Mouse (Mus musculus): Measurements from ENCODE around the gene Tk2. TPM values are rescaled to one million over a fixed set of nuclear protein-coding genes. Genes with fewer than 3 reads are reported as not detected.
"Not testable (repeated sequence)": the region's sequence is repeated elsewhere in the genome, so short reads cannot be mapped to it uniquely, and the experiment has no call there.

Gene Tk2
- polyA plus RNA-seq (2015; fragmentation: Nextera tagmentation; extraction: Ambion mirVana) = 7.1 and 7.6 TPM in 2 replicates

GRCm38 (mm10) chr8:104248276-104248675 is at the start of gene Tk2:
Gene Tk2 (minus strand): TSS chr8:104248558.
- Histone ChIP-seq H3K9ac (peak within 1 kb of the TSS; percentile 84), H3K9me3 (replicated peaks) (no peaks in the 10 kb centered on the region), H3K27me3 (no peaks in the 10 kb centered on the region), H3K36me3 (replicated peaks) (no peaks in the 10 kb centered on the region), H3K4me3 (replicated peaks) (peak within 1 kb of the TSS; percentile 89), H3K4me1 (replicated peaks) (peaks cover 45% of the 10 kb centered on the region), H3K27ac (replicated peaks) (peak within 1 kb of the TSS; percentile 72), H3K4me2 (peak within 1 kb of the TSS; percentile 93)
- ATAC-seq (ENCODE audit: insufficient read depth) = peak; percentile 75
- under 1% methylated on average over 28 of the region's 28 CpGs for WGBS (ENCODE audit: insufficient replicate concordance)

GRCm38 (mm10) chr8:104294396-104294795 is 46.0 kb upstream of the Tk2 start:
- Histone ChIP-seq H3K4me2 (no peak overlapping the region), H3K4me3 (replicated peaks) (no peak overlapping the region), H3K27me3 (no peaks in the 10 kb centered on the region), H3K27ac (replicated peaks) (no peak overlapping the region), H3K9ac (no peak overlapping the region), H3K4me1 (replicated peaks) (no peaks in the 10 kb centered on the region), H3K9me3 (replicated peaks) (no peaks in the 10 kb centered on the region), H3K36me3 (replicated peaks) (no peaks in the 10 kb centered on the region)
- 54% methylated on average over 1 of the region's 1 CpGs for WGBS (ENCODE audit: insufficient replicate concordance)
- no peak for ATAC-seq (ENCODE audit: insufficient read depth)

GRCm38 (mm10) chr8:104293081-104293480 is 44.7 kb upstream of the Tk2 start, which contains the start of gene Cmtm2a:
Gene Cmtm2a (minus strand): TSS chr8:104293181.
- not testable (repeated sequence) for H3K27ac ChIP-seq (replicated peaks); H3K4me2 ChIP-seq; H3K4me3 ChIP-seq (replicated peaks); H3K36me3 ChIP-seq (replicated peaks); H3K9ac ChIP-seq; H3K27me3 ChIP-seq; H3K4me1 ChIP-seq (replicated peaks); H3K9me3 ChIP-seq (replicated peaks); ATAC-seq (ENCODE audit: insufficient read depth)
- 68% methylated on average over 12 of the region's 12 CpGs for WGBS (ENCODE audit: insufficient replicate concordance)

GRCm38 (mm10) chr8:104268937-104269440 is 20.6 kb upstream of the Tk2 start:
- Histone ChIP-seq H3K4me3 (replicated peaks) (no peak overlapping the region), H3K9ac (no peak overlapping the region), H3K27ac (replicated peaks) (no peak overlapping the region), H3K36me3 (replicated peaks) (peaks cover 6% of the 10 kb centered on the region; the same call in 1 of the 2 replicates), H3K9me3 (replicated peaks) (no peaks in the 10 kb centered on the region), H3K4me2 (no peak overlapping the region), H3K4me1 (replicated peaks) (no peaks in the 10 kb centered on the region), H3K27me3 (no peaks in the 10 kb centered on the region)
- ATAC-seq (ENCODE audit: insufficient read depth) = no peak
- WGBS (ENCODE audit: insufficient replicate concordance) = 73% methylated on average over 6 of the region's 6 CpGs

GRCm38 (mm10) chr8:104268368-104268767 is 20.0 kb upstream of the Tk2 start:
- Histone ChIP-seq H3K9ac (no peak overlapping the region), H3K27me3 (no peaks in the 10 kb centered on the region), H3K4me1 (replicated peaks) (no peaks in the 10 kb centered on the region), H3K9me3 (replicated peaks) (no peaks in the 10 kb centered on the region), H3K4me3 (replicated peaks) (no peak overlapping the region), H3K4me2 (no peak overlapping the region), H3K36me3 (replicated peaks) (peaks cover 8% of the 10 kb centered on the region), H3K27ac (replicated peaks) (no peak overlapping the region)
- no peak for ATAC-seq (ENCODE audit: insufficient read depth)

- not testable (repeated sequence) for H3K4me2 ChIP-seq; ATAC-seq (ENCODE audit: insufficient read depth); H3K27me3 ChIP-seq; H3K27ac ChIP-seq (replicated peaks); H3K9ac ChIP-seq; H3K9me3 ChIP-seq (replicated peaks); H3K4me3 ChIP-seq (replicated peaks); H3K4me1 ChIP-seq (replicated peaks)
- peaks cover 13% of the 10 kb centered on the region for H3K36me3 ChIP-seq (replicated peaks)
- WGBS (ENCODE audit: insufficient replicate concordance) = 83% methylated on average over 22 of the region's 22 CpGs
Observed at GRCm38 (mm10) chr8:104264271-104264935, 16.0 kb upstream of the Tk2 start.

- WGBS (ENCODE audit: insufficient replicate concordance) = 79% methylated on average over 5 of the region's 5 CpGs
Observed at GRCm38 (mm10) chr8:104261802-104262201, 13.4 kb upstream of the Tk2 start.

GRCm38 (mm10) chr8:104253016-104253415 is 4.7 kb upstream of the Tk2 start:
- Histone ChIP-seq H3K9me3 (replicated peaks) (no peaks in the 10 kb centered on the region), H3K4me3 (replicated peaks) (no peak overlapping the region), H3K27me3 (no peaks in the 10 kb centered on the region), H3K9ac (no peak overlapping the region), H3K27ac (replicated peaks) (no peak overlapping the region), H3K4me2 (no peak overlapping the region), H3K36me3 (replicated peaks) (peaks cover 8% of the 10 kb centered on the region), H3K4me1 (replicated peaks) (peaks cover 33% of the 10 kb centered on the region)
- 59% methylated on average over 3 of the region's 3 CpGs for WGBS (ENCODE audit: insufficient replicate concordance)
- ATAC-seq (ENCODE audit: insufficient read depth) = no peak

More at GRCm38 (mm10) chr8:104261802-104262201, 13.4 kb upstream of the Tk2 start:
- peaks cover 35% of the 10 kb centered on the region for H3K36me3 ChIP-seq (replicated peaks)
- H3K9me3 ChIP-seq (replicated peaks); H3K9ac ChIP-seq; H3K27me3 ChIP-seq; ATAC-seq (ENCODE audit: insufficient read depth); H3K4me1 ChIP-seq (replicated peaks); H3K27ac ChIP-seq (replicated peaks); H3K4me2 ChIP-seq; H3K4me3 ChIP-seq (replicated peaks): not testable (repeated sequence)

GRCm38 (mm10) chr8:104251461-104251860 is 3.1 kb upstream of the Tk2 start:
- Histone ChIP-seq H3K27me3 (no peaks in the 10 kb centered on the region), H3K9me3 (replicated peaks) (no peaks in the 10 kb centered on the region), H3K27ac (replicated peaks) (peak overlapping the region; percentile 87), H3K4me3 (replicated peaks) (peak overlapping the region; percentile 79), H3K9ac (peak overlapping the region; percentile 79), H3K36me3 (replicated peaks) (no peaks in the 10 kb centered on the region), H3K4me1 (replicated peaks) (peaks cover 48% of the 10 kb centered on the region), H3K4me2 (peak overlapping the region; percentile 91)
- no peak for ATAC-seq (ENCODE audit: insufficient read depth)
- WGBS (ENCODE audit: insufficient replicate concordance) = under 1% methylated on average over 7 of the region's 7 CpGs

GRCm38 (mm10) chr8:104250439-104251367 is 2.3 kb upstream of the Tk2 start, which contains the start of gene Cklf:
Gene Cklf (plus strand): TSS chr8:104250861.
- Histone ChIP-seq H3K9ac (peak within 1 kb of the TSS; percentile 79), H3K27me3 (no peaks in the 10 kb centered on the region), H3K36me3 (replicated peaks) (no peaks in the 10 kb centered on the region), H3K4me3 (replicated peaks) (peak within 1 kb of the TSS; percentile 79), H3K9me3 (replicated peaks) (no peaks in the 10 kb centered on the region), H3K4me2 (peak within 1 kb of the TSS; percentile 91), H3K4me1 (replicated peaks) (peaks cover 48% of the 10 kb centered on the region), H3K27ac (replicated peaks) (peak within 1 kb of the TSS; percentile 87)
- peak; percentile 83 for ATAC-seq (ENCODE audit: insufficient read depth)
- 4% methylated on average over 41 of the region's 41 CpGs for WGBS (ENCODE audit: insufficient replicate concordance)

- H3K4me3 ChIP-seq (replicated peaks) = no peak overlapping the region
- H3K4me1 ChIP-seq (replicated peaks) = peaks cover 45% of the 10 kb centered on the region
- H3K4me2 ChIP-seq = no peak overlapping the region
- no peak overlapping the region for H3K9ac ChIP-seq
- no peak overlapping the region for H3K27ac ChIP-seq (replicated peaks)
- H3K9me3 ChIP-seq (replicated peaks) = no peaks in the 10 kb centered on the region
- H3K27me3 ChIP-seq = no peaks in the 10 kb centered on the region
- WGBS (ENCODE audit: insufficient replicate concordance) = 64% methylated on average over 7 of the region's 7 CpGs
- no peaks in the 10 kb centered on the region for H3K36me3 ChIP-seq (replicated peaks)
- no peak for ATAC-seq (ENCODE audit: insufficient read depth)
Observed at GRCm38 (mm10) chr8:104249442-104249996, 1.2 kb upstream of the Tk2 start.
